Comparison of ENCODE assay signal across 10 mouse cellular contexts in the genomic region with DNA sequence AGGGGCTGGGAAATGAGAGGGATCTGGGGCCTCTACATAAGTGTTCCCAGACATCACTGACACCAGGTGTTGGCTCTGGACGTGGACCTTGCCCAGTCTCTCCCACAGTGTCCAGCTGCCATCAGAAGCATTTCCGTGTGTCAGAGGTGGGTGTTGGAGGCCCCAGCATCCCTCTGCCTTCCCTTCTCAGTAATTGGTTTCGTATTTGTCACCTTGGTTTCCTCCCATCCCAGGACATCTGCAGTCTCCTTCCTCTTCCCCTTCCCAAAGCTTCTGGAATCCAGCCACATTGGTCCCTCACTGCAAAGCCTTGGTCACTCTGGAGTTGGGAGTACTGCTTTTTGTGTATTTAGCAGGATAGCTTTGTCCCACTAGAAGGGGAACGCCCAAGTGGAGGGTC.
A peak's percentile ranks its signal among the peaks of the same experiment; 100 is the strongest.
DNase-seq lines count a peak whose midpoint lies in the region; ATAC-seq and TF ChIP-seq lines count a peak whose summit lies in the region.
"Had no signal": no experiment of that assay in that cellular context is flagged by ENCODE, and none has a peak within 500 bp of the region (broad histone marks: within the 10 kb centered on the region; RNA-seq: fewer than 3 reads in every experiment).

No protein-coding gene starts in this region.

- no peak overlapping the region for H3K4me2 ChIP-seq in heart, embryonic 16.5 days (ENCODE audit: low read depth, low read length)
- H3K4me2 ChIP-seq in intestine, embryonic 15.5 days (replicated peaks) = no peak overlapping the region
- H3K4me2 ChIP-seq: liver, embryonic 15.5 days had no signal

- H3K9me3 ChIP-seq in heart, embryonic 16.5 days (replicated peaks; ENCODE audit: control insufficient read depth, low read length) = no peaks in the 10 kb centered on the region
- H3K9me3 ChIP-seq in intestine, embryonic 15.5 days = no peaks in the 10 kb centered on the region
- H3K9me3 ChIP-seq: liver, embryonic 15.5 days had no signal

- H3K4me1 ChIP-seq in heart, embryonic 16.5 days (ENCODE audit: control insufficient read depth, insufficient read depth, low read length) = peaks cover 79% of the 10 kb centered on the region
- peaks cover 52% of the 10 kb centered on the region for H3K4me1 ChIP-seq in intestine, embryonic 15.5 days (replicated peaks)
- H3K4me1 ChIP-seq in small intestine, adult 2 months (ENCODE audit: control insufficient read depth, insufficient read depth, insufficient read length, low read length) = peaks cover 8% of the 10 kb centered on the region; the same call in 1 of the 2 replicates

- TF ChIP-seq CTCF in small intestine, adult 2 months (IDR thresholded peaks at IDR 0.05; ENCODE audit: extremely low read depth, insufficient read length, insufficient replicate concordance, low read depth, low read length) = no peak

- no peak for TF ChIP-seq POLR2A in small intestine, adult 2 months (IDR thresholded peaks at IDR 0.05; ENCODE audit: low read depth, low read length)

- DNase-seq in heart, postnatal 14 days = no peak
- peak; percentile 10 for DNase-seq in thymus, postnatal 25 days
- no peak for DNase-seq in thymus, postnatal 36 days
- DNase-seq in right cerebral cortex, postnatal 25 days = no peak
- DNase-seq: cerebellum, postnatal 14 days; left cerebral cortex, postnatal 4 days had no signal

- H3K27me3 ChIP-seq in heart, embryonic 16.5 days (ENCODE audit: control insufficient read depth, insufficient read depth, low read length) = no peaks in the 10 kb centered on the region
- no peaks in the 10 kb centered on the region for H3K27me3 ChIP-seq in intestine, embryonic 15.5 days (replicated peaks)
- no peaks in the 10 kb centered on the region for H3K27me3 ChIP-seq in small intestine, adult 2 months (ENCODE audit: control insufficient read depth, insufficient read depth, low read length)
- H3K27me3 ChIP-seq: liver, embryonic 15.5 days had no signal

- peak overlapping the region; percentile 30 for H3K27ac ChIP-seq in heart, embryonic 16.5 days (ENCODE audit: low read length)
- no peak overlapping the region for H3K27ac ChIP-seq in intestine, embryonic 15.5 days
- H3K27ac ChIP-seq in small intestine, adult 2 months (ENCODE audit: insufficient read depth, low read depth, low read length) = 0 out of 2 replicates have a peak overlapping the region, but pooled peaks have one; percentile 21
- H3K27ac ChIP-seq: liver, embryonic 15.5 days had no signal

- intact Hi-C loops in heart, postnatal 14 days (cut with DNase I) = no loop called here

- H3K36me3 ChIP-seq in heart, embryonic 16.5 days (ENCODE audit: control insufficient read depth, insufficient read depth) = no peaks in the 10 kb centered on the region
- H3K36me3 ChIP-seq in intestine, embryonic 15.5 days = no peaks in the 10 kb centered on the region
- no peaks in the 10 kb centered on the region for H3K36me3 ChIP-seq in small intestine, adult 2 months (ENCODE audit: control insufficient read depth, insufficient read depth, low read length)
- H3K36me3 ChIP-seq: liver, embryonic 15.5 days had no signal

- no peak overlapping the region for H3K4me3 ChIP-seq in heart, embryonic 16.5 days (ENCODE audit: low read length)
- H3K4me3 ChIP-seq in intestine, embryonic 15.5 days (replicated peaks) = no peak overlapping the region
- H3K4me3 ChIP-seq in small intestine, adult 2 months (ENCODE audit: low read depth, low read length) = no peak overlapping the region
- H3K4me3 ChIP-seq: liver, embryonic 15.5 days had no signal

- H3K9ac ChIP-seq in heart, embryonic 16.5 days (ENCODE audit: low read length) = no peak overlapping the region
- H3K9ac ChIP-seq in intestine, embryonic 15.5 days = no peak overlapping the region
- H3K9ac ChIP-seq: liver, embryonic 15.5 days had no signal

- 56% methylated on average over 4 of the region's 4 CpGs for WGBS in heart, embryonic 16.5 days
- 71% methylated on average over 4 of the region's 4 CpGs for WGBS in intestine, embryonic 15.5 days
- WGBS in small intestine, adult 2 months = 40% methylated on average over 4 of the region's 4 CpGs

- ATAC-seq in heart, embryonic 16.5 days (replicated peaks; ENCODE audit: extremely low read depth, insufficient read depth, low FRiP score) = no peak
- peak; percentile 29; the same call in 1 of the 2 replicates for ATAC-seq in intestine, embryonic 15.5 days
